Mouse (Mus musculus) ES-CJ7 (cell line): ENCODE results near the gene Tcf7l2.

ENCODE experiments used
- DNase-seq: peaks from one replicate; pipeline ENCODE4 v3.0.0; 2011; ENCODE audit warnings: low read depth, low spot score

Gene Tcf7l2

DNA sequence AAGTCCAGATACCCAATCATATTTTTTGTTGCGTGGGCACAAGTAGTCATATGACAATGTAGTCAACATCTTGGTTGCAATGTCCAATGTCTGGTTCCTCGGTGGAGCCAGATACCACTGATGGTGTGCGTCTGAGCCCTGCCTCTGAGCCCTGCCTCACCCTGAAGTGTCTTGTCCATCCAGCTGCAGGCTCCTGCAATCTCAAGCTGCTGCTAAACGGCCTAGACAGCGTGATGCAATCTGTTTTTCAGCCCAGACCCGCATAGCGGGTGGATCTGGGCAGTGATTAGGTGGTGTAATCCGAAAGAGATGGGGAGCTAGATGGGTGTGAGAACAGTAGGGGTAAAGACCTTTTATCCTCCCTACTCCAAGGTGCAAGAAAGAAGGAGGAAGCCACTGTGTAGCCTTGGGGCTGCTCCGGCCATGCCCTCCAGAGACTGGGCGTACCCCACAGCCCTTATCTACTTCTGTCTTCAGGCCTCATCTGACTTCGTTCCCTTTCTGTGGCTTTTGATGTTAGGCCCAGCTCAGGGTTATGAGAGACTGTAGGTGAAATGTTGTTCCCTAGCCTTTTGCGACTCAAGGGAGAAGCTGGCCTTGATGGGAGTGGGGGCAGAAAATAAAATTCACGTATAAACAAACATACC lies 86.1 kb downstream of the Tcf7l2 start:
- no peak for DNase-seq

DNA sequence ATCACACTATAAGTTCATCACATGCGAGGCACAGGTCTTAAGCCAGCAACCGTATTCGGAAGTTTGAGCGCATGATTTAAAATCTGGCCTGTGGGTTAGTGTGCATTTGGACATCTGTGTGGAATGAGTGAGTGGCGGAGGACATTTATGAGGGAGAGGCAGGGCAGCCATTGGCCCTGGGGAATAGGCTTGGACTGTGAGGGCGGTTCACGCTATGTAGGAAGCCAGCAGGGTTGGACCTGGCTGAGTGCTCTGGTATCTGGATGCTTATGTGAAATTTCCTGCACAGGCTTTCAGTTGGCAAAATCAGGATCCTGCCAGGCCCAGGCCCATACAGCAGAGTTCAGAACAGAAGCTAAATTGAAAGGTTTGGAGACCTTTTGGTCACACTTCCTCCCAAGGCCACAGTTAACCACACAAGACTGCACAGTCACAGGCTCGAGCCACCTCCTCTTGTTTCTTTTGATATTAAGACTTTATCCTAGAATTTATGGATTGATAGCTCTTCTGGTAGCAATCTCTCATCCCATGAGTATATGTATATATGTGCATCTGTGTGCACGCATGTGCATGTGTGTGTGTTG lies 89.4 kb downstream of the Tcf7l2 start:
- DNase-seq: no peak

DNA sequence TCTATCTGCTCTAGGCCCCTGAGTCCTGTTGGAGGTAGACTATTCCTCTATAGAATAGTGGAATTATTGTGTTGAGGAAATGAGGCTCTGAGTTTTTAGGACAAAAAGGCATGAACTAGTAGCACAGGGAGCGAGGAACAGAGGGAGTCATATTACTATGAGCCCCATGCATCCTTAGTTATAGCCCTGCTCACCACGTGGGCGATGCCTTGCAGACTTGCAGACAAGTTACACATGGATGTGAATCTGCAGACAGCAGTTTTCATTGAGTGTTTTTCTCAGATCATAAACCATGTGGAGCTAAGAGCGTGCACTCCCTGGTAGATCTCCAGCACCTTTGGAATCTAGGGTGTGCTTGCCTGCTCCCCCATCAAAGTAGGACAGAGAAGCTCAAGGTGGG lies 90.5 kb downstream of the Tcf7l2 start:
- DNase-seq: no peak

- no peak for DNase-seq
Measured at GRCm38 (mm10) chr19:55833807-55834385, 92.3 kb downstream of the Tcf7l2 start.

DNA sequence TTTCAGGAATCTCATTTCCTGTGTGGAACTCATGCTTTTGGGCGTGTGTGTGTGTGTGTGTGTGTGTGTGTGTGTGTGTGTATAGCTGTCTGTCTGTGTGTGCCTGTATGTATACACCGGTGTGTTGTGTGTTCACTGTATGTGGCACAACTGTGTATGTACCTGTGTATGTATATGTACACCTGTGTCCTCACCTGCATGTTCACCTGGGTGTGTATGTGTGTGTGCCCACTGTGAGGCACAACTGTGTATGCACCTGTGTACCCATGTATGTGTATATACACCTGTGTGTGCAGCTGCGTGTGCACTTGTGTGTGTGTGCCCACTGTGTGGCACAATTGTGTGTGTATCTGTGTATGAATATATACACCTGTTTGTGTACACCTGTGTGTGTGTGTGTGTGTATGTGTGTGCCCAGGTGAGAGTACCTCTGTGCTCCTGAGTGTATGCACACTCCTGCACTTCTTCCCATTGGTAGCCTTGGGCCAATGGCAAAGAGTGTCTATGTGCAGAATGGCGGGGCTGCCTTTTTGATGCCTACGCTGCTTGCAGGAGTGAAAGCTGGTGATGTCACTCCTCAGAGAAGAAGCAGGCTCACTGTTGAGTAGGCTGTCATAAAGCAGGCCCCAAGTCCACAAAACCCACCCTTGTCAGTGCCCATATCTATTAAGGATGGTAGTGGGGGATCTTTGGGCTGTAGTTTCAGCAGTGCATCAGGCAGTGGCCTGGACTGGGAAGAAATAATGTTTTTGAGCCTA lies 95.5 kb downstream of the Tcf7l2 start:
- DNase-seq: no peak

- DNase-seq: no peak
Measured at GRCm38 (mm10) chr19:55837924-55838323, 96.3 kb downstream of the Tcf7l2 start.

- no peak for DNase-seq
Measured at GRCm38 (mm10) chr19:55838389-55839035, 96.9 kb downstream of the Tcf7l2 start.

DNA sequence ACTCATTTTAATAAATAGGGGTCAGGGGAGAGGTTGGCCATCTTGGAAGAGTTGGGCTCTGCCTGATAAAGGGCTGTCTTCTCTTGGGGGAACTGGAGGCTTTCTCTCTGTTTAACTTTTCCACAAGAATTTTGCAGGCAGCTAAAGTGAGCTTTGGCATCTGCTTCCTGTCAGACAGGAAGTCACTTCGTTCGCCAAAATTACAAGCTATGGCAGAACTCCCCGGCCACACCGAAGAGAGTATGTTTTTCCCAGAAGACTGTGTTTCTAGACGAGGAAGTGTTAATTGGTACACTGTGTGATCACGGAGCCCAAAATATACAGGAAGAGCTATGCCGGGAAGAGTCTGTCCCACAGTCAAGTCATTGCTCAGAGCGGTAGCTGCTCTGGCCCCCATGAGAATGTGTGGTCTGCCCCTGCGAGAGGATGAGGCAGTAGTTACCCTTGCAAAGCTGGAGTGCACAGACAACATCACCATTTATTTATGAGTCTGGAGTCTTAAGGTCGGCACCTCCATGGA lies 97.5 kb downstream of the Tcf7l2 start:
- no peak for DNase-seq

DNA sequence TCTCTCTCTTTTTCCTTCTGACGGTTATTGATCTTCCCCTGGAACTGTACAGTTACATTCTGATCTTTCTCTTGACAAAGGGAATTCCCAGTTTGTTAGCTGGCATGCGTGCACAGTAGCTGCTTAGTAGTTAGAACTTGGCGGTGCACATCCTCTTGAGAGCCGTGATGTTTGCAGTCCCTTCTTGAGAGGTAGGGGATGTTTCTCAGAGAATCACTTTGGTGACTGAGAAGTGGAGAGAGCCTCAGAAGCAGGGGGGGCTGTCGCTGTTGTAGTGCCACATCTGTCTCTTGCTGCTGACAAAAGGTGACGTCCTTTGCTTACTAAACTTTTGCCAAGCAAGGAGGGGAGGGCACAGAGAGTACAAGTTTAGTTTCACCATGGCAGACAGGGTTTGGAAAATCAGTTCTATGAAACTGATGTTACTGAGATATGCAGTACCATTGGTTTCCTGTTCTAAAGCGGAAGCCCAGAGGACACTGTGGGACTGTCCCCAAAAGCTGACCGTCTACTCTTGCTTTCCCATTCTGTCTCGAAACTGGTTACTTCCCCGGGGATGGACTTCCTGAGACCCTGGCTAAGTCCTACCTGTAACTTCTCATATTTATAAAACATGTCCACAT lies 99.0 kb downstream of the Tcf7l2 start:
- no peak for DNase-seq

DNA sequence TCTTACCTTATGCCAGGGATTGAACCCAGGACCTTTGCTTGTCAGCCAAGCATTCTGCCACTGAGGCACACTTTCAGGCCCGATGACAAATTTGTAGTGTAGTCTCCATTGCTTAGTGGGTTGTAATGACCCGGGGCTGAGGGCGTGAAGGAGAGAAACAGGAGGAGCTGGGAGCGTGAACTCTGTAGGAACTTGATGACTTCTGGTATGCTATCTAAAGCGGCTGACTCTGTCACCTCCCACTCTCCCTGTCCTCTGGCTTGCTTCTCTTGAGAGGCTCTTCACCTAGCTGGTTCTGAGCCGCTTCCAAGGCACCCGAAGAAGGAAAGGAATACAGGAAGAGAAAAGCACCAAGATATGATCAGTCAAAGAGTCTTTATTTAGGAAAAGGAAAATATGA lies 100.4 kb downstream of the Tcf7l2 start:
- DNase-seq: no peak

DNA sequence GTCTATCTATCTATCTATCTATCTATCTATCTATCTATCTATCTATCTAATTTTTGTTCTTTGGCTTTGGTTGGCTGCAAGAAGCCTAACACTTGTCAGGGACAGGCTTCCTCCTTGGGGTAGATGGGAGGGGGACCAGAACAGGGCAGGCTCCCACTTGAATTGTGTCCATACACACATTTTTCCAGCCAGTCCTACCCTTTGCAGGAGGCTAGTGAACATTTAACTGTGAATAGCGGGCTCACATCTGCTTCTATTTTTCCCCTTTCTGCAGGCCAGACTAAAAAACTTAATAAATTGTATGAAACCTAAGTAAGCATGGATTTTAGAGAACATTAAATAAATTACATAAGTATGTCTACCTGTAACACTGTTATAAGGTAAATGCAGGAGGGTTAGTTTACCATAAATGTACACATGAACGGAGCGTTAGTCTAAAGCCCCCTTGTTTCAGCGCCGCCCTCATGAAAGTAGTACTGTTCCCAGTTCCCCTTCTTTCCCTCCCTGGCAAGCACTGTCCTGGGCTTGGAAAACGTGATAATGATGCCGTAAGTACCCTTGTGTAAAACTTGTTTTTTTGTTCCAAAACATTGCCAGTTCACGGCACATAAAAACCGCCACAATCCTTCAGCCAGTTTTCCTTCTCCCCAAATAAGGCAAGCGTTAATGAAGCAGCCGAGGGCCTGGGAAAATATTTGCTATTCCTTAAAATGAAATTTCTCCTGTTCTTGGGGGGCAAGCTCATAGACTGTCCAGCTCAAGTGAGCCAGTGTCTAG lies 101.7 kb downstream of the Tcf7l2 start:
- no peak for DNase-seq

DNA sequence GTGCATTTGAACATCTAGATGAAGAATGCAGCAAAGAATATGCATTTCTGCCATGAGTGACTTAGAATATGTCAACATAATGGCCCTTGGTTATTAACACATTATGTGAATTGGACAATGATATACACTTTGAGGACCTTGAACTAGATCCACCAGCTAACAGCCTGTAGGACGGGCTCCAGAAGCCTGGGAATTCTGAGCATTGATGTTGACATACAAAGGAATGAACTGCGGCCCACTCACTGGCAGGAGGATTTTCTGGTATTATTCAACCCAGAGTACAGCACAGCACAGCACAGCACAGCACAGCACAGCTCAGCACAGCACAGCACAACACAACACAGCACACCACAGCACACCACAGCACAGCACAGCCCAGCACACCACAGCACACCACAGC lies 104.1 kb downstream of the Tcf7l2 start:
- DNase-seq: no peak

GRCm38 (mm10) chr19:55846256-55846655 lies 104.6 kb downstream of the Tcf7l2 start:
- DNase-seq: no peak

GRCm38 (mm10) chr19:55847043-55847442 lies 105.4 kb downstream of the Tcf7l2 start:
- no peak for DNase-seq

DNA sequence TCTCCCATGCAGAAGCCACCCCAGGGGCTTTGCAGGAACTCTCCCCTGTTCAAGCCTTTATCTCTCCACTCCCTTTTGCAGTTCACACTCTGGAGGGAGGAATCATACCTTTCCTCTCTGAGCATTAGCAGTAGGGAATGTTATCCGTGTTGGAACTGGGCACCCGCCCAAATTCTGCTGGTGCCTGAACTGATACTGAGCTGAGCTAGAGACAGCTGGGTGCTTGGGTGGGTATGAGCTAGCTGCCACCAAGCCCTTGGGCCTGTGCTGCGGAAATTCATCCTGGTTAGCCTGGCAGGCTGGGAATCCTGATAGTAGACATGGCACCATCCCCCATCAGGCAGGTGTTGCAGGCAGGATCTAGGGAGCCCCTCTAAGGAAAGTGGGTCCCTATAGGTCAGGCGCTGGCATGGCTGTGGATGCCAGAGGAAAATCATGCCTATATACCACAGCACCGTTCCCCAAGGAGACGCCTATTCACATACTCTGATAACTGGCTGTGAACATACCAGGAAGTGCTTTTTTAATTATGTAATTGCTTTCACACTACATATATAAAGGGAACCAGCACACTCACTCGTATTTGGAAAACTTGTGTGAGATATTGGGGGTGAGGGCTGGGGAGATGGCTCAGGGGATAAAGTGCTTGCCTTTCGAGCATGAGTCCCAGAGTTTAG lies 108.9 kb downstream of the Tcf7l2 start:
- no peak for DNase-seq

GRCm38 (mm10) chr19:55851498-55852324 lies 110.1 kb downstream of the Tcf7l2 start:
- no peak for DNase-seq

- no peak for DNase-seq
Measured at GRCm38 (mm10) chr19:55854389-55854788, 112.8 kb downstream of the Tcf7l2 start.

DNA sequence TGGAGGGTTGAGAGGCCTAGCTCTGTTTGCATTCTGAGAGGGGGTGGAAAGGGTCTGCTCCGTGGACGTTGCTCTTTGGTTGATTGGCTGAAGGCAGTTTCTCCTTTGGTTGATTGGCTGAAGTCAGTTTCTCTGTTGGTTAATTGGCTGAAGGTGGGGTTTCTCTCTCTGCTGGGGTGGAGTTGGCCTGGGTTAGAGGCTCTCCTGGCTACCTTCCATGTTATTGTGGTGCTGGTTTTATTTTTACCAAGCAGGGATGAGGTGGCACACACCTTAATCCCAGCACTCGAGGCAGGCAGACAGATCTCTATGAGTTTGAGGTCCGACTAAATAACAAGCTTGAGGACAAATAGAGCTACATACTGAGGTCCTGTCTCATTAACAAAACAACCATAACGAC lies 114.0 kb downstream of the Tcf7l2 start:
- DNase-seq: no peak

- no peak for DNase-seq
Measured at GRCm38 (mm10) chr19:55857328-55857727, 115.7 kb downstream of the Tcf7l2 start.
